Mouse (Mus musculus) cerebellum, adult 2 months (tissue): Measurements from ENCODE around the gene Ppm1h.

ENCODE experiments used
- CTCF ChIP-seq: fragments of 200-500 bp; IDR thresholded peaks from 2 replicates; pipeline ENCODE4 v1.5.1; 2011; ENCODE audit warnings: low read depth, mild to moderate bottlenecking, control low read depth, low read length, moderate library complexity, borderline replicate concordance; ENCODE audit not compliant: insufficient read depth
- POLR2A ChIP-seq: fragments of 200-500 bp; IDR thresholded peaks from 2 replicates; pipeline ENCODE4 v1.6.1; 2011; ENCODE audit warnings: low read length, control low read depth, borderline replicate concordance; ENCODE audit not compliant: insufficient read depth

DNA sequence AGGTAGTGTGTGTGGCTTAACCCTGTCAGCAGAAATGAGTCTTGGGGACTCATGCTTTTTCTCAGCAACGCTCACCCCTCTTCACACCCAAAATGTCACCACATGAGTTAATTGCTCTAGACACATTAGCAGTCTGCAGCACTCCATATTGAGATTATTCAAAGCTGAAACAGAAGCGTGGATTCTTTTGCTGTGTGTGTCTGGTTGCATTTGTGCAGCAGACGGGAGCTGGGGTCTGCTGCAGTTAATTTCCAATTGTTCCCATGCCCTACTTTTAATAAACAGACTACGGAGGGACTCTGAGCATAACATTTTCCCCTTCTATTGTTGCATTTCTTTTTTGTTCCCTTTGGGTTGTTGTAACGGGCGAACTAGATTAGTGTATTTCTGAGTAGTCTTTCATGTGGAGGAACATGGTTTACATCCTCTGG is 32.8 kb downstream of the Ppm1h start:
- TF ChIP-seq POLR2A: no peak
- no peak for TF ChIP-seq CTCF
